Mouse (Mus musculus): ENCODE results near the gene 4930404H24Rik.

Gene 4930404H24Rik

GRCm38 (mm10) chr2:153492573-153493392 is at the start of gene 4930404H24Rik:
4930404H24Rik (plus strand) TSS chr2:153492790.
- DNase-seq: peak; percentile 92

- DNase-seq: no peak
Observed at GRCm38 (mm10) chr2:153443434-153444240, 49.0 kb upstream of the 4930404H24Rik start.

DNA sequence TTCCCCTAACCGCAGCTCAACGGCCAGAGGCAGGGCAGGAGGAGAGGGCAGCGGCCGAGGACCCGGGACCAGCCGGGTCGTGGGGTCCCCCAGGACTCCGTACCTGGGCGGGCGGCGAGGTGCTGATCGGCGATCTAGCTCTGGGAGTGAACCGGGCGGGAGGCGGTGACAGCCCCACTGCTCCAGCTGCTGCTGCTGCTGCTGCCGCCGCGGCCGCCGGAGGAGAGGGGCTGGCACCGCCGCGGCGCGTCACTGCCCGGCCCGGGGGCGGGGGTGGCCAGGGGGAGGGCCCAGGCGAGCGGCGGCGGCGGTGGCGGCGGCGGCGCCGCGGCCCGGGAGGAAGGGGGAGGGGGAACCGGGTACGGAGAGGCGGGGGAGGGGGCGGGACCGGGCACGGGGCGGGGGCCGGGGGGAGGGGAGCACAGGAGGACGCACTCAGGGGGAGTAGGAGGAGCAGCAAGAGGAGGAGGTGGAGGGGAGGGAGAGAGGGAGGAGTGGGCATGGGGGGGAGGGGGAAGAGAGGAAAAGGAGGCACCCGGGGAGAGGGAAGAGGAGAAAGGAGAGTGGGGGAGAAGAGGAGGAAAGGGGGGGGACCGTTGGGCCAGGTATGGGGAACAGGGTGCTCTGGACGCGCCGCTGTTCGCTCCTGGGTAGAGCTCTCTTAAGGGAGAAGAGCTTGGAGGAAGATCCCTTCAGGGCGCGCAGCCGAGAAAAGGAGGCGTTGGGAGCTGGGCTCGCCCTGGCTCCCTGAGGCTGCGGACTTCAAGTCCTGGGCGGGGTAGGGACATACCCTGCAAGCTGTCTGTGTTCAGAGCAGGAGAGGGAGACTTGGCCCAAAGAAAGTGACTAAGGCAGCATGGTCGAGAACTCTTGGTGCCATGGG is 48.1 kb upstream of the 4930404H24Rik start:
- DNase-seq: peak; percentile 86

GRCm38 (mm10) chr2:153445137-153446016 is 47.2 kb upstream of the 4930404H24Rik start:
- peak; percentile 61 for DNase-seq

- peak; percentile 88 for DNase-seq
Observed at GRCm38 (mm10) chr2:153446017-153446408, 46.6 kb upstream of the 4930404H24Rik start.

GRCm38 (mm10) chr2:153446476-153446875 is 46.1 kb upstream of the 4930404H24Rik start:
- DNase-seq: no peak

GRCm38 (mm10) chr2:153447719-153448118 is 44.9 kb upstream of the 4930404H24Rik start:
- no peak for DNase-seq

GRCm38 (mm10) chr2:153448519-153448918 is 44.1 kb upstream of the 4930404H24Rik start:
- no peak for DNase-seq

- peak; percentile 48 for DNase-seq
Observed at GRCm38 (mm10) chr2:153453961-153454759, 38.4 kb upstream of the 4930404H24Rik start.

- no peak for DNase-seq
Observed at GRCm38 (mm10) chr2:153454841-153455506, 37.6 kb upstream of the 4930404H24Rik start.

- peak; percentile 52 for DNase-seq
Observed at GRCm38 (mm10) chr2:153457467-153457866, 35.1 kb upstream of the 4930404H24Rik start.

DNA sequence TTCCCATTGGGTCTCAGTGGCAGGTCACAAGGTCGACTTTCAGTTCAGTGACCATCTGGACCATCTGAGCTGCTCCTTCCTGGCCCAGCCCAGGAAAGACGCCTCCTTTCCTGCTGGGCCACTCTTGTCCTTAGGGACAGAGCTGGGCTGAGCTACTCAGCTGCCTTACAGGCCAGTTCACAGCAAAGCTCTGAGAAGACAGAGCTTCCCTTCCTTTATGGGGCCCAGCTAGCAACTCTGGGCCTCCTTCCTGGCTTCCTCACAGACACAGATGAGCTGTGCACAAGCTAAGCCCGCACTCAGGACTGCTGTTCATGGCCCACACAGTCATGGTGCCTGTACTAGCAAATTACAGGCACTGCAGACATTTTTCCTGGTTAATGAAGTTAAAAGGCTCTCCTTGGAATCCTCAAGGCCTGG is 34.6 kb upstream of the 4930404H24Rik start:
- DNase-seq: peak; percentile 38

- DNase-seq: peak; percentile 37
Observed at GRCm38 (mm10) chr2:153463257-153463656, 29.3 kb upstream of the 4930404H24Rik start.

- no peak for DNase-seq
Observed at GRCm38 (mm10) chr2:153467372-153467771, 25.2 kb upstream of the 4930404H24Rik start.

- peak; percentile 34 for DNase-seq
Observed at GRCm38 (mm10) chr2:153469317-153469716, 23.3 kb upstream of the 4930404H24Rik start.

DNA sequence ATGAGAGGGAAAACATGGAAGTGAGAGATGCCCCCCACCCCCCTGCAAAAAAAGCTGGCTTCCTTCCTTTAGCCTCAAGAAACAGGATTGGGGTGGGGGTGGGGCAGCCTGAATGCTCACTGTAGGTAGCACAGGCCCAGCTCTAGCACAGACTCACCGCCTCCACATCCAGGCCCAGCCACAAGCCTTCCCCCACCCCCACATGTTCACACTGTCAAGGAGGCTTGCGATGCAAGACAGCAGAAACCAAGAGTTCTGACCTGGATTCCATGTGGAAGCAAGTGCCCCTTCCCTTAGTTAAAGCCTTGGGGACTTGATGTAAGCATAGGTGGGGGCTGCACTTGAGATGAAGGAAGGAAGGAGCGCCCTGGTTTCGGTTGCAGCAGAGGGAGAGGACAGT is 22.8 kb upstream of the 4930404H24Rik start:
- DNase-seq: peak; percentile 50

DNA sequence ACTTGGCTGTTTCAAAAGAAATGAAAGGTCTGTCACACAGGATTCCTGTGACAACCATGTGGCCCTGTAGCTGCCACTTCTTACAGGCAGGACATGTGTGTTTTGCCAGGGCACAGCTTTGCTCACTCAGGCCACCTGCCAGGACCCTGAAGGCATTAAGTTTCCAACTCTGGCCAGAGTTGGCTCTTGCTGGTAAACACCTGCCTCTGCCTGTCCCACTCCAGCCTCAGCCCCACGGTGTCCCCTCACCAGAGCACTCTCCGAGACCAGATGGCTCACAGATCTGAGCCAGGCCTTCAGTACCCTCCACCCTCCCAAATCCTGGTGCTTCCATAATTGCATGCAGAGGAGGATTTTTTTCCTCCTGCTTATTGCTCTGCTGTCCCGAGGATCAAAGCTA is 21.6 kb upstream of the 4930404H24Rik start:
- DNase-seq: no peak

DNA sequence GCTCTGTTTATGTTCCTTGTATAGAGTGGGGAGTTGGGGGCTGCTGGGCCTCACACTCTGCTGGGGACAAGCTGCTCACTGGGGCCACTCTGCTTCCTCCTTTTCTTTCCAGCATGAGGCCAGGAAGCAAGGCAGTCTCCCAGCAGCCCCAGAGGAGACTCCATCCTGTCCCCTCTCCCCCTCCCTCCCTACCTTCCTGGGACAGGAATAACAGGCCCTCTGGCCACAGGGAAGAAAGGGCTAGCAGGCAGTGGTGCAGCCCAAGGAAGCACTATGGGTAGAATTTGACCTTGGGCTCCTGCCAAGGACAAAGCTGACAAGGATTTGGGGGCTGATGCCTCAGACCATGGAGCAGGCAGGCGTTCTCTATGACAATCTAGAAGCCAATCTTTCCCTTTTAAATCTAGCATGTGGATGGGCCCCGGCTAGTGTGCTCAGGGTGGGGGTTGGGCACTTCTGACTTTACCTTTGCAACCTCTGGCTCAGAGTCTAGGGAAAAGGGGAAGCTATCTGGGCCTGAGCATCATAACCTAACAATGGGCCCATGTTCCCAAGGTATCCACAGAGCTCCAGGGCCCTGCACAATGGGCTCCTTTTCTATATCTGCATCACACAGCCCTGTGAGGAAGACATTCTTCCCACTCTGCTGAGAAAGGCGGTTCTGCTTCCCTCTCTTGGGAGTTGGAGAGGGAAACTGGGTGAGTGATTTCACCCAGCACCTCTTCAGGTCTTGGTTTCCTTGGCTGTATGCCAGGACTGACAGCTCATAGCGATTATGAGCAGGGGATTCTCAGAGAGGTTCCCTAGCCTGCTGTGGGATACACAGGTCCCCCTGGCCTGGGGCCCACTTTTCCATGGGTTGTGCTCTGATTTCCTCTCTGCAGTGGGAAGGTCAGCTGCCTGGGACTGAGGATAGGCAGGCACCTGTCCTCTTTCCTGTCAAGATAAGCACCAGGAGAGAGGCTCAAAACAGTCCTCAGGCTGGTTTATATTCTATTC is 17.2 kb upstream of the 4930404H24Rik start:
- DNase-seq: peak; percentile 56

DNA sequence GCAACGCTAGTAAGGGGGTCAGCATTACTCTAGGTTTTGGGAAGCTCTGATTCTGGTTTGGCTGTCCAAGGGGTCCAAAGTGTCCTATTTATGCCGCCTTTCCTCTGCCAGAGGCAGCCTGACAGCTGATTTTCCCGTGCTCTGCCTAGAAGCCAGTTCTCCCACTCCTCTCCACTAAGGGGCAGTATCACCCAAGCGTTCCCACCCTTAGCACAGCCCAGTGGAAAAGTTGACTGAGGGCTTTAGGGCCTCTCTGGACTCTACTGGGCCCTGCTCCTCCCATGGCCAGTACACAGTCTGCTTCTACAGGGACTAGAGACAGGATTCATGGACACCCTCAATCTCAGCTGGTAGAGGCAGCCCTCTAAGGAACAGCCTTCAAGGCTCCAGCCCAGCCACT is 14.0 kb upstream of the 4930404H24Rik start:
- peak; percentile 86 for DNase-seq
